Mouse (Mus musculus) granulocyte monocyte progenitor cell, adult 5-6 weeks (primary cell): Measurements from ENCODE around the gene Hnmt. TPM values are rescaled to one million over a fixed set of nuclear protein-coding genes. Genes with fewer than 3 reads are reported as not detected.

Experiments
- total RNA-seq, 2 experiments: library from RNA; stranded (forward) in 1 of 2; stranded (reverse) in 1 of 2; fragments of 200-712, 200-1000 nt in 1 of 2; fragments of >200 nt in 1 of 2; fragmentation: Nextera tagmentation in 1 of 2; gene quantifications; 2 replicates each; pipeline ENCODE4 v1.2.3; 2014 to 2017

Hnmt gene
- total RNA-seq, 2 experiments from 2014 or later: 20.4 to 57.9 TPM

Other genes starting within 250 kb of the Hnmt start
- gene Tbpl2, start 47.2 kb upstream of the Hnmt start, total RNA-seq (2014; fragmentation: Nextera tagmentation): not detected in 2 replicates
- gene Tbpl2, start 47.2 kb upstream of the Hnmt start, total RNA-seq (2017): not detected in 2 replicates
- not detected in 2 replicates for gene Il1f8, start 103.8 kb upstream of the Hnmt start, total RNA-seq (2014; fragmentation: Nextera tagmentation)
- gene Il1f8, start 103.8 kb upstream of the Hnmt start, total RNA-seq (2017): not detected in 2 replicates
- gene Il1f9, start 137.1 kb upstream of the Hnmt start, total RNA-seq (2014; fragmentation: Nextera tagmentation): 2.5 TPM in 1 of 2 replicates, not detected in the other
- 2.0 and 2.3 TPM in 2 replicates for gene Il1f9, start 137.1 kb upstream of the Hnmt start, total RNA-seq (2017)
- gene Il1f6, start 166.0 kb upstream of the Hnmt start, total RNA-seq (2014; fragmentation: Nextera tagmentation): not detected in 2 replicates
- gene Il1f6, start 166.0 kb upstream of the Hnmt start, total RNA-seq (2017): not detected in 2 replicates
- gene Il1f5, start 227.6 kb upstream of the Hnmt start, total RNA-seq (2014; fragmentation: Nextera tagmentation): not detected in 2 replicates
- gene Il1f5, start 227.6 kb upstream of the Hnmt start, total RNA-seq (2017): not detected in 2 replicates
- not detected in 2 replicates for gene Il1f10, start 241.8 kb upstream of the Hnmt start, total RNA-seq (2014; fragmentation: Nextera tagmentation)
- gene Il1f10, start 241.8 kb upstream of the Hnmt start, total RNA-seq (2017): not detected in 2 replicates